Comparison of ENCODE assay signal across 11 mouse cellular contexts in genomic region chr8:95360181-95361015, GRCm38 (mm10). TPM values are rescaled to one million over a fixed set of nuclear protein-coding genes. Genes with fewer than 3 reads are reported as not detected.
DNase-seq lines count a peak whose midpoint lies in the region; ATAC-seq lines count a peak whose summit lies in the region.
"Had no signal": no experiment of that assay in that cellular context is flagged by ENCODE, and none has a peak within 500 bp of the region (broad histone marks: within the 10 kb centered on the region; RNA-seq: fewer than 3 reads in every experiment).

No protein-coding gene starts in this region.

- H3K9me3 ChIP-seq in hindbrain, embryonic 13.5 days = no peaks in the 10 kb centered on the region

- peak overlapping the region; percentile 58 for H3K27ac ChIP-seq in hindbrain, embryonic 13.5 days

- no peak overlapping the region for H3K4me2 ChIP-seq in hindbrain, embryonic 13.5 days

- 46% methylated on average over 7 of the region's 7 CpGs for WGBS in hindbrain, embryonic 13.5 days

- ATAC-seq in hindbrain, embryonic 13.5 days (ENCODE audit: low FRiP score) = no peak
- ATAC-seq in megakaryocyte progenitor cell, adult 5-6 weeks (replicated peaks; ENCODE audit: poor library complexity) = peak; percentile 58

- H3K36me3 ChIP-seq in hindbrain, embryonic 13.5 days = peaks cover 9% of the 10 kb centered on the region; the same call in 1 of the 2 replicates

- no peak overlapping the region for H3K4me3 ChIP-seq in hindbrain, embryonic 13.5 days
- H3K4me3 ChIP-seq: myocyte had no signal

- intact Hi-C loops in heart, postnatal 36 days (cut with DNase I) = no loop called here

- H3K27me3 ChIP-seq in hindbrain, embryonic 13.5 days = no peaks in the 10 kb centered on the region

- peak overlapping the region; percentile 53; the same call in 1 of the 2 replicates for H3K9ac ChIP-seq in hindbrain, embryonic 13.5 days

- peak; percentile 95 for DNase-seq in heart, adult 11 months
- no peak for DNase-seq in heart, postnatal 36 days
- DNase-seq in MN1 (ENCODE audit: low spot score) = peak; percentile 83
- no peak for DNase-seq in spleen, postnatal 14 days (ENCODE audit: low spot score in 2 of 2)
- DNase-seq in kidney, postnatal 10 days = no peak
- DNase-seq in gastrocnemius, postnatal 25 days = no peak
- DNase-seq: layer of hippocampus, postnatal 36 days; thymus, adult 18-20 months had no signal

- H3K4me1 ChIP-seq in hindbrain, embryonic 13.5 days (replicated peaks) = peaks cover 57% of the 10 kb centered on the region

RNA-seq across cellular contexts. Expression of gene Mmp15, which starts 8.3 kb away (rescaled TPM):
- 10 to 100 TPM; 58.7 to 67.8 TPM for total RNA-seq in heart, postnatal 36 days (2021)
- polyA plus RNA-seq in hindbrain, embryonic 13.5 days (2015; fragmentation: Nextera tagmentation; extraction: Ambion mirVana) = 17.4 and 18.4 TPM in 2 replicates
- 0.17 and 0.42 TPM in 2 replicates for total RNA-seq in megakaryocyte progenitor cell, adult 5-6 weeks (2015)
- 0.03 and 0.04 TPM in 2 replicates for total RNA-seq in megakaryocyte progenitor cell, adult 5-6 weeks (2017)
- 10 to 100 TPM; 15.4 to 18.0 TPM for total RNA-seq in gastrocnemius, postnatal 25 days (2021)

RNA-seq across cellular contexts. Expression of gene Usb1, which starts 28.3 kb away (rescaled TPM):
- 10 to 100 TPM; 13.6 to 18.9 TPM for total RNA-seq in heart, postnatal 36 days (2021)
- polyA plus RNA-seq in hindbrain, embryonic 13.5 days (2015; fragmentation: Nextera tagmentation; extraction: Ambion mirVana) = 35.1 and 37.8 TPM in 2 replicates
- 27.6 and 28.0 TPM in 2 replicates for total RNA-seq in megakaryocyte progenitor cell, adult 5-6 weeks (2015)
- total RNA-seq in megakaryocyte progenitor cell, adult 5-6 weeks (2017) = 27.3 and 31.9 TPM in 2 replicates
- 1 to 10 TPM; 5.1 TPM for total RNA-seq in gastrocnemius, postnatal 25 days (2021)

RNA-seq across cellular contexts. Expression of gene Zfp319, which starts 28.6 kb away (rescaled TPM):
- total RNA-seq in heart, postnatal 36 days (2021) = 1 to 10 TPM; 8.1 to 8.7 TPM
- 16.6 and 17.4 TPM in 2 replicates for polyA plus RNA-seq in hindbrain, embryonic 13.5 days (2015; fragmentation: Nextera tagmentation; extraction: Ambion mirVana)
- total RNA-seq in megakaryocyte progenitor cell, adult 5-6 weeks (2015) = 5.5 and 6.1 TPM in 2 replicates
- total RNA-seq in megakaryocyte progenitor cell, adult 5-6 weeks (2017) = 2.1 and 2.6 TPM in 2 replicates
- total RNA-seq in gastrocnemius, postnatal 25 days (2021) = 1 to 10 TPM; 3.3 to 3.4 TPM

RNA-seq across cellular contexts. Expression of gene Tepp, which starts 50.0 kb away (rescaled TPM):
- total RNA-seq in heart, postnatal 36 days (2021) = not detected
- 0.94 and 2.1 TPM in 2 replicates for polyA plus RNA-seq in hindbrain, embryonic 13.5 days (2015; fragmentation: Nextera tagmentation; extraction: Ambion mirVana)
- total RNA-seq in megakaryocyte progenitor cell, adult 5-6 weeks (2015) = not detected in 2 replicates
- 0.68 TPM in 1 of 2 replicates, not detected in the other for total RNA-seq in megakaryocyte progenitor cell, adult 5-6 weeks (2017)
- total RNA-seq in gastrocnemius, postnatal 25 days (2021) = not detected
- total RNA-seq: layer of hippocampus, postnatal 36 days had no signal
- polyA plus RNA-seq: myocyte had no signal

RNA-seq across cellular contexts. Expression of gene Cngb1, which starts 54.0 kb away (rescaled TPM):
- under 1 TPM; 0.64 to 0.98 TPM for total RNA-seq in heart, postnatal 36 days (2021)
- 0.45 and 0.48 TPM in 2 replicates for polyA plus RNA-seq in hindbrain, embryonic 13.5 days (2015; fragmentation: Nextera tagmentation; extraction: Ambion mirVana)
- total RNA-seq in megakaryocyte progenitor cell, adult 5-6 weeks (2015) = 6.3 and 9.3 TPM in 2 replicates
- total RNA-seq in megakaryocyte progenitor cell, adult 5-6 weeks (2017) = 2.8 and 3.0 TPM in 2 replicates
- total RNA-seq in gastrocnemius, postnatal 25 days (2021) = under 1 TPM; 0.48 to 0.49 TPM

Comparison
In these comparisons a context has a peak if more than half of its experiments do, and no peak if none do; other contexts are left out.
1. DNase-seq: peak in heart, adult 11 months (single experiment) and MN1 (single experiment); none in heart, postnatal 36 days (0 of 2), spleen, postnatal 14 days (0 of 2), kidney, postnatal 10 days (single experiment) and gastrocnemius, postnatal 25 days (single experiment).
2. RNA of gene Mmp15, which starts 8.3 kb away (total RNA-seq): 58.7 to 67.8 TPM in heart, postnatal 36 days and 15.4 to 18.0 TPM in gastrocnemius, postnatal 25 days; 0.03 to 0.42 TPM in megakaryocyte progenitor cell, adult 5-6 weeks; every median in the first group is over 10 times any median in the second.